ENCODE assay signal across 30 mouse cellular contexts in the genomic region with DNA sequence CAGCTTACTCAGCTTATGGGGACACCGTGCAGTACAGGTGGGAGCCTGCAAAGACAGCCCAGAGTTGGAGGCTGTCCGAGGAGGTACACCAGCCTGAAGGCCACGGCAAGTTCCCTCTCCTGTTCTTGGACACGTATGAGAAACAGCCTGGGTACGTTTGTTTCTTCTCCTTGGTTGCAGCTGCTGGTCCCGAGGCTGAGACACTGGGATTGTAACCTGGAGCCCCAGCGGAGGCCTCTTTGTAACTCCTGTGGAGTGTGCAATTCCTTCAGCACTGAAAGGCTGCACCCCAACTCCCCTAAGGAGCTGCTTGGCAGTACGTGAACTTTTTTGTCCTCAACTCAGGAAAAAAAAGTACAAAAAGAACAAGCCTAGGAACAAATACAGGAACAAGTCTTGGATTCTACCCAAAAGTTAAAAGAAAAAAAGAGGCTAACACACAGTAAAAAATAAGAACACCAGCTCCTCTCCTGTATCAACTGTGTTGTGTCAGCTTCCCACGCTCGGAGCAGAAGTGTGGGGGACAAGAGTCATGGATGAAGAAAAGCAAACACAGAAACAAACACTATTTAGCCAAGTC. TPM values are rescaled to one million over a fixed set of nuclear protein-coding genes. Genes with fewer than 3 reads are reported as not detected.
A peak's percentile ranks its signal among the peaks of the same experiment; 100 is the strongest.
DNase-seq lines count a peak whose midpoint lies in the region; ATAC-seq and TF ChIP-seq lines count a peak whose summit lies in the region.
"Had no signal": no experiment of that assay in that cellular context is flagged by ENCODE, and none has a peak within 500 bp of the region (broad histone marks: within the 10 kb centered on the region; RNA-seq: fewer than 3 reads in every experiment).

No protein-coding gene starts in this region.

- H3K4me1 ChIP-seq in heart, postnatal 0 days (ENCODE audit: control insufficient read depth, insufficient read depth): no peaks in the 10 kb centered on the region
- H3K4me1 ChIP-seq in heart, embryonic 10.5 days: no peaks in the 10 kb centered on the region
- no peaks in the 10 kb centered on the region for H3K4me1 ChIP-seq in lung, postnatal 0 days (ENCODE audit: insufficient read depth, low read depth, low read length)
- 0 out of 2 replicates have a peak, but pooled peaks cover 3% of the 10 kb centered on the region for H3K4me1 ChIP-seq in intestine, embryonic 16.5 days (ENCODE audit: control insufficient read depth, insufficient read depth, low read length)
- H3K4me1 ChIP-seq: forebrain, embryonic 13.5 days; hindbrain, embryonic 10.5 days; intestine, embryonic 15.5 days; midbrain, embryonic 10.5 days had no signal

- peak overlapping the region; percentile 58 for H3K27ac ChIP-seq in gastrocnemius, adult 2 months
- H3K27ac ChIP-seq in heart, postnatal 0 days (ENCODE audit: low read depth): peak overlapping the region; percentile 1; the same call in 1 of the 2 replicates
- no peak overlapping the region for H3K27ac ChIP-seq in heart, embryonic 10.5 days
- peak overlapping the region; percentile 69 for H3K27ac ChIP-seq in lung, postnatal 0 days (ENCODE audit: low read length)
- H3K27ac ChIP-seq in intestine, embryonic 16.5 days (ENCODE audit: low read length): no peak overlapping the region
- H3K27ac ChIP-seq: embryonic facial prominence, embryonic 13.5 days; forebrain, embryonic 13.5 days; heart, embryonic 13.5 days; hindbrain, embryonic 10.5 days; intestine, embryonic 15.5 days; midbrain, embryonic 10.5 days; stomach, embryonic 15.5 days had no signal

- 76% methylated on average over 10 of the region's 10 CpGs for WGBS in heart, postnatal 0 days
- 87% methylated on average over 10 of the region's 10 CpGs for WGBS in heart, embryonic 10.5 days
- 56% methylated on average over 10 of the region's 10 CpGs for WGBS in lung, postnatal 0 days
- 83% methylated on average over 10 of the region's 10 CpGs for WGBS in intestine, embryonic 16.5 days

- intact Hi-C loops in gastrocnemius, adult 2 months (cut with DNase I): no loop called here
- intact Hi-C loops in gastrocnemius, postnatal 36 days (cut with DNase I): no loop called here

- no peak overlapping the region for H3K4me3 ChIP-seq in gastrocnemius, adult 2 months
- no peak overlapping the region for H3K4me3 ChIP-seq in heart, postnatal 0 days (ENCODE audit: low read depth, low read length)
- H3K4me3 ChIP-seq in heart, embryonic 10.5 days: no peak overlapping the region
- no peak overlapping the region for H3K4me3 ChIP-seq in lung, postnatal 0 days (ENCODE audit: low read depth, low read length)
- H3K4me3 ChIP-seq in intestine, embryonic 16.5 days (ENCODE audit: low read length): no peak overlapping the region
- H3K4me3 ChIP-seq: embryonic facial prominence, embryonic 13.5 days; forebrain, embryonic 13.5 days; heart, embryonic 13.5 days; hindbrain, embryonic 10.5 days; intestine, embryonic 15.5 days; midbrain, embryonic 10.5 days; myocyte; stomach, embryonic 15.5 days had no signal

- H3K36me3 ChIP-seq in heart, postnatal 0 days (replicated peaks; ENCODE audit: control insufficient read depth, insufficient read depth, low read length): peaks cover 22% of the 10 kb centered on the region
- H3K36me3 ChIP-seq in heart, embryonic 10.5 days: peaks cover 24% of the 10 kb centered on the region
- H3K36me3 ChIP-seq in lung, postnatal 0 days (ENCODE audit: insufficient read depth, low read length): peaks cover 11% of the 10 kb centered on the region
- no peaks in the 10 kb centered on the region for H3K36me3 ChIP-seq in intestine, embryonic 16.5 days (ENCODE audit: control insufficient read depth, insufficient read depth, low read length)

- no peak for ATAC-seq in heart, postnatal 0 days (ENCODE audit: insufficient read depth, low read depth)
- ATAC-seq in lung, postnatal 0 days: 0 out of 2 replicates have a peak, but pooled peaks have one; percentile 11
- no peak for ATAC-seq in intestine, embryonic 16.5 days
- ATAC-seq: forebrain, embryonic 13.5 days; hindbrain, embryonic 16.5 days; intestine, embryonic 15.5 days; midbrain, embryonic 16.5 days had no signal

- H3K9me3 ChIP-seq in heart, postnatal 0 days (replicated peaks; ENCODE audit: control insufficient read depth, low read length): no peaks in the 10 kb centered on the region
- no peaks in the 10 kb centered on the region for H3K9me3 ChIP-seq in heart, embryonic 10.5 days
- H3K9me3 ChIP-seq in lung, postnatal 0 days (ENCODE audit: low read length): no peaks in the 10 kb centered on the region
- no peaks in the 10 kb centered on the region for H3K9me3 ChIP-seq in intestine, embryonic 16.5 days (ENCODE audit: control insufficient read depth, low read length)
- H3K9me3 ChIP-seq: embryonic facial prominence, embryonic 13.5 days; forebrain, embryonic 13.5 days; heart, embryonic 13.5 days; hindbrain, embryonic 10.5 days; intestine, embryonic 15.5 days; midbrain, embryonic 10.5 days; stomach, embryonic 15.5 days had no signal

- no peak for DNase-seq in gastrocnemius, adult 2 months
- DNase-seq in gastrocnemius, postnatal 36 days: no peak
- no peak for DNase-seq in heart, postnatal 0 days (ENCODE audit: low spot score)
- DNase-seq in heart, embryonic 10.5 days (ENCODE audit: low spot score): no peak
- peak; percentile 58 for DNase-seq in lung, postnatal 0 days (ENCODE audit: low spot score)
- no peak for DNase-seq in lung, postnatal 10 days
- DNase-seq in skeletal muscle tissue, adult 2 months (ENCODE audit: low read depth, low spot score): peak; percentile 51
- DNase-seq: adrenal gland, adult 2 months; cerebellum, adult 18-20 months; cerebellum, postnatal 25 days; gastrocnemius, postnatal 14 days; kidney, postnatal 36 days; layer of hippocampus, adult 9-11 months; right cerebral cortex, adult 18-20 months; right cerebral cortex, postnatal 4 days had no signal

- TF ChIP-seq EP300 in heart, postnatal 0 days (IDR thresholded peaks at IDR 0.05; ENCODE audit: low read depth): 0 out of 2 replicates have a peak, but pooled peaks have one; percentile 34
- peak; percentile 74 for TF ChIP-seq EP300 in lung, postnatal 0 days (IDR thresholded peaks at IDR 0.05)

- TF ChIP-seq CTCF in gastrocnemius, adult 2 months (IDR thresholded peaks at IDR 0.05): no peak
- TF ChIP-seq CTCF in heart, postnatal 0 days (IDR thresholded peaks at IDR 0.05; ENCODE audit: low read depth): no peak
- no peak for TF ChIP-seq CTCF in lung, postnatal 0 days (IDR thresholded peaks at IDR 0.05)

- no peak overlapping the region for H3K9ac ChIP-seq in heart, postnatal 0 days (replicated peaks; ENCODE audit: low read depth, low read length)
- no peak overlapping the region for H3K9ac ChIP-seq in lung, postnatal 0 days (replicated peaks; ENCODE audit: low read depth)
- H3K9ac ChIP-seq in intestine, embryonic 16.5 days (ENCODE audit: low read depth, low read length): no peak overlapping the region
- H3K9ac ChIP-seq: forebrain, embryonic 13.5 days; heart, embryonic 13.5 days; intestine, embryonic 15.5 days; stomach, embryonic 15.5 days had no signal

- no peaks in the 10 kb centered on the region for H3K27me3 ChIP-seq in heart, postnatal 0 days (ENCODE audit: control insufficient read depth, insufficient read depth, low read length)
- no peaks in the 10 kb centered on the region for H3K27me3 ChIP-seq in heart, embryonic 10.5 days (ENCODE audit: insufficient read depth, poor library complexity, severe bottlenecking)
- no peaks in the 10 kb centered on the region for H3K27me3 ChIP-seq in lung, postnatal 0 days (replicated peaks; ENCODE audit: insufficient read depth, low read length)
- no peaks in the 10 kb centered on the region for H3K27me3 ChIP-seq in intestine, embryonic 16.5 days (replicated peaks; ENCODE audit: control insufficient read depth, insufficient read depth, low read length)
- H3K27me3 ChIP-seq: embryonic facial prominence, embryonic 13.5 days; forebrain, embryonic 13.5 days; heart, embryonic 13.5 days; intestine, embryonic 15.5 days; stomach, embryonic 15.5 days had no signal

- no peak overlapping the region for H3K4me2 ChIP-seq in heart, postnatal 0 days (ENCODE audit: low read depth, low read length)
- H3K4me2 ChIP-seq in lung, postnatal 0 days (replicated peaks; ENCODE audit: low read depth, low read length): no peak overlapping the region
- H3K4me2 ChIP-seq in intestine, embryonic 16.5 days (ENCODE audit: low read depth, low read length): no peak overlapping the region
- H3K4me2 ChIP-seq: embryonic facial prominence, embryonic 13.5 days; forebrain, embryonic 13.5 days; heart, embryonic 13.5 days; intestine, embryonic 15.5 days; stomach, embryonic 15.5 days had no signal

RNA-seq across cellular contexts. Expression of gene Tulp1, which starts 46.4 kb away (rescaled TPM):
- not detected for total RNA-seq in gastrocnemius, adult 2 months (2021)
- total RNA-seq in gastrocnemius, postnatal 36 days (2021): not detected
- total RNA-seq in heart, postnatal 0 days (2014; rRNA removed; ENCODE audit: low replicate concordance): 0.61 and 5.3 TPM in 2 replicates
- 0.86 and 1.3 TPM in 2 replicates for polyA plus RNA-seq in heart, postnatal 0 days (2015; fragmentation: Nextera tagmentation; extraction: Ambion mirVana)
- 5.0 and 5.7 TPM in 2 replicates for polyA plus RNA-seq in heart, embryonic 10.5 days (2016; fragmentation: Nextera tagmentation; extraction: Ambion mirVana)
- 18.1 and 22.7 TPM in 2 replicates for polyA plus RNA-seq in lung, postnatal 0 days (2015; fragmentation: Nextera tagmentation; extraction: Ambion mirVana)
- polyA plus RNA-seq in intestine, embryonic 16.5 days (2015; fragmentation: Nextera tagmentation; extraction: Ambion mirVana): 3.0 and 3.6 TPM in 2 replicates
- total RNA-seq: adrenal gland, adult 2 months; gastrocnemius, postnatal 14 days; left cerebral cortex, adult 18-20 months; left cerebral cortex, postnatal 25 days; liver, adult 2 months had no signal
- polyA plus RNA-seq: liver, adult 2 months; liver, embryonic 16.5 days; myocyte had no signal

Comparison
In these comparisons a context has a peak if more than half of its experiments do, and no peak if none do; other contexts are left out.
1. DNase-seq: peak in lung, postnatal 0 days (single experiment) and skeletal muscle tissue, adult 2 months (single experiment); none in gastrocnemius, adult 2 months (single experiment), gastrocnemius, postnatal 36 days (0 of 2), heart, postnatal 0 days (single experiment), heart, embryonic 10.5 days (single experiment) and lung, postnatal 10 days (single experiment).
2. H3K27ac ChIP-seq: peak in gastrocnemius, adult 2 months (single experiment), heart, postnatal 0 days (single experiment) and lung, postnatal 0 days (single experiment); none in heart, embryonic 10.5 days (single experiment) and intestine, embryonic 16.5 days (single experiment).